Mouse (Mus musculus) urinary bladder, postnatal 4 days (tissue): ENCODE results near the gene Fam84a.

Experiments used
- DNase-seq, 2 experiments: peaks; one replicate each; pipeline ENCODE4 v3.0.0; 2021 to 2022; ENCODE audit warnings: low spot score in 2 of 2

Gene Fam84a

DNA sequence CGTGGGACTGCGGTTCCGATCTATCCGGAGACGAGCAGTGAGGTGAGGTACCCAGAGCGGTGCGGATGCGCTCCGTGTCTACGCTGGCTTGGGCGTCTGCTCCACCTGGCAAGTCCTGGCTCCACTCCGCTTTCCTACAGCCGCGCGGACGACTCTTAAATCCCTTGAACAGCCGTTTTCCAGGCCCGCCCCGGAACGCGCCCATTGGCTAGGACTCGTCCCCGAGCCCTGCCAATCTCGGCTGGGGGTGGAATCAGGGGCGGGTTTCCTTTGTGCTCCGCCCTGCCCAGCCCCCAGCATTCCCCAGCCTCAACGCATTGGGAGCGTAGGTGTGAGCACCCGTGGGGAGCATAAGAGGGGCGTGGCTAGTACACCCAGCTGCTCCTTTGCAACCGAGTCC lies at the start of gene Fam84a:
Fam84a (minus strand) TSS at position 134 of the 400 bp plus-strand sequence.
- DNase-seq = peak; percentile 87 to 90

DNA sequence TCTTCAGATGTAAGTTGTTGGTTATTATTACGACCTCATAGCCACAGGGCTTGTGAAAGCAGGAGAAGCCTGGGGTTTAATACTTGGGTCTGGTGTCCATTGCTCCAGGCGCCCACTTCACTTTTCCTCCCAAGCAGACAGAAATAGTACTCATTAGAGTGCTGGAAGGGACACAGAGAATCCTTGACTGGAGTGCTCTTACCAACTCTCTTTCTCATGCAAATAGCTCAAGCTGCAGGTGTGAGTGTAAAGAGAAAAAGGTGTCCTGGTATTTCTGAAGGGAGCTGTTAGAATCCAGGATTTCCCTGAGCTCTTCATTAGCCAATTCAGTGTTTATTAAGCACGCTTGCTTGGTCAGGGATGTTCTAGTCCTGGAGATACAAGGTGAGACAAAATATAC lies 43.6 kb upstream of the Fam84a start:
- no peak for DNase-seq

DNA sequence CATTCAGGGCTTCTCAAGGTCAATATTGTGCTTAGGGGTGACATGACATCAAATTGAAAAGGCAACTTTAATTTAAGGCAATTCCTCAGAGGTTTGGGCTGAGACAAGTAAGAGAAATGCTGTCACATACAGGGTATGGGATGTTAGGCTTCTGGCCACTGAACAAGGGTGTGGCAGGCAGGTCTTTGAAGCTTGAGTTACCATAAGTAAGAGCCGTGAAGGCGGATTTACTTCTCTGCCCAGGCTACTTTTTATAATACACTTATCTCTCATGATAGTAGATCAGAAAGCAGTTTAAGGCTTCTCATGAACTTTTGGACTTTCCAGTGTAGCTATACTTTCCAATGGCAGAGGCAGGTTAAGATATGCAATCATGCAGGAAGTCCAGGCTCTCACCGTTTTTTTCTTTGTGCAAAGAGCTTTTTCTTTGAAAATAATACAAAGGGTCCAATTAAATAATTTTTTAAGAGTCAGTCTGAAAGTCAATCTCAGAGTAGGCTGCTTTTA lies 34.9 kb upstream of the Fam84a start:
- no peak for DNase-seq

DNA sequence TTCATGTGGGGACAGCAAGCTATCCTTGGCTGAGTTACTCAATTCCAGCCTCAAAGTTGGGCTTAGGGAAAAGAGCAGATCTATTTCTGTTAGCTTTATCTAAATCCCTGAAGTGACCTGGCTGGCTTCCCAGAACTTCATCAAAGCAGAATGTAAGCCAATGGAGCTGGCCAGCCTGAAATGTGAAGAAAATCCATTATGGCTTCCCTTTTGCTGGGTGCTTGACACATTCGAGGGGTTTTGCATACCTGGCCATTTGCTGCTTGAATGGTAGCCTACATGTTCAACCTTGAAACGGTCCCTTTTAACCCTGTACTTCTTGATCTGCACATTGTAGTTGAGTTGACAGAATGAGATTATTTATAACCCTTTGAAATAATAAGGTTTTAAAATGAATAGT lies 13.9 kb upstream of the Fam84a start:
- DNase-seq = no peak

DNA sequence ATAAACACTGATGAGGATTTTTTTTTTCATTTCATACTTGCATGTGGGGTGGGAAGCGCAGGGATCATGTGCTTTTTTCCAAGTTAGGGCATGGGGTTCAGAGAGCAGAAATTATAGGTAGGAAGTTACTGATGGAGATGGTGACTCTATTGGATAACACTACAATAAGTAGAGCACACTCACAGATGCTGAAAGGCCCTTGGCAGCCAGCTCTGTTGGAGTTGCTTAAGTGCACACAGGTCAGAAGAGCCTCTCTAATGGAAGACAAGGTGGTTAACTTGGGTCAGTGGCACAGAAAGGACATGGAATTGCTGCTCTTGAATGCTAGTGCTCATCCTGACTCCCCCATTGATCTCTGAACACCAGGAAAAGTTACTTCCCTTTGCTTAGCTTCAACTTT lies 13.1 kb upstream of the Fam84a start:
- DNase-seq = no peak

DNA sequence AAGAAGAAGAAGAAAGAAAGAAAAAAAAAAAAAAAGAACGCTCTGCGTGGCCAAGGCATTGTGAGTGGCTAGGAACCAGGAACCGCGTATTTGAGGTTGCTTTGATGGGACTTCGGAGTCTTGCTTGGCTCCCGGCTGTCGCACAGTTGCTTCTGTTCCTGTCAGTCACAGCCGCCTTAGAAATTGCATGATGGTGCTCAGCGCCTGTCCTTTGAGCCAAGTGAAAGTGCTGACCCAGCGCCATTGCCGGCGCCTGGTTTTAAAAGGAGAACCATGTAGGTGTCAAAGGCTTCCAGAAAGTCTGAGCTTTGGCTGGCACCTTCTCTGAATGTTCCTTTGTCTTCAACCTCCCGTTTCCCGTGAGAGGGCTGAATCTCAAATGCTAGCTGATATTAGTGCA lies 572 bp upstream of the Fam84a start:
- no peak for DNase-seq

DNA sequence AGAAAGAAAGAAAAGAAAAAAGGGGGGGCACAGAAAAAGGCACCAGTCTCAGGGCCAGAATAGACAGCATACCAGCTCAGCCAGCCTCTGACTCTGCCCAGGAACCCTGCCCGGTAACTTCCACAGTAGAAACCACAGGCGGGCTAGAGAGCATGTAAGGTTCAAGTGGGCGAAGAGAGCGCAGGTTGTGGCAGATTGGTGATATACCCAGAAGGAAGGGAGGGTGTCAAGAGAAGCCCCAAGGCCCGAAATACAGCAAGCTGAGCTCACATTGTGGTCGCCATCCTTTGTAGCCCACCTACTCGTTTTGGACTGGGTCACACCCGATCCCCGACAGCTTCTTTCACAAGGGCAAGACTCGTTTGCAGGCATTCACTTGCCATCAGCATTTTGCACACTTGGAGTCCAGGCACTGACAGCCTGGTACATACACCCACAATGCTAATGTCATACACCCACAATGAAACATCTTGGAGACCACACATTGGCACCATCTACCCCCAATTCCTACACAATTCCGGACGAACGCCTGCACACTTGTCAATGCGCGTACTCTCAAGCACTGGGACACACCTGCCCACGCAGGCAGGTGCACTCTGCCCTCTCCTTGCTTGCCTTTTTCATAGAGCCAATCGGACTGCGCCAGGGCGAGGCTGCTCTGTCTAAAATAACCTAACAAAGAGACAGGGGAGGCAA lies 770 bp downstream of the Fam84a start:
- DNase-seq = no peak

DNA sequence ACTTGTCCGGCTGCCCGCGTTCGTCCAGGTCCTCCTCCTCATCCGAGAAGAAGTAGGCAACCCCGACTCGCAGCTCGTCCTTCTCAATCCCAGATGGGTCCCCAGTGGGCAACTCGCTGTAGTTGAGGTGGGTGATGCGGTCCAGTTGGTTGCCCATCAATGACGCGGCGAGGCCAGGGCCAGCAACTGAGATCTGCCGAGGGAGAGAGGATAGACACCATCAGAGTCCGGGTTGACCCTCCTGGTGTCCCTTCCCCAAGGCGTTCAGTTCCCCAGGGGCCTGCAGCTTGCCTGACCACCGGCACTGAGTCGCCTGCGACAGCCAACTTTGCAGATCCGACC lies 1.3 kb downstream of the Fam84a start:
- peak in 1 of 2 experiments; percentile 60 for DNase-seq

DNA sequence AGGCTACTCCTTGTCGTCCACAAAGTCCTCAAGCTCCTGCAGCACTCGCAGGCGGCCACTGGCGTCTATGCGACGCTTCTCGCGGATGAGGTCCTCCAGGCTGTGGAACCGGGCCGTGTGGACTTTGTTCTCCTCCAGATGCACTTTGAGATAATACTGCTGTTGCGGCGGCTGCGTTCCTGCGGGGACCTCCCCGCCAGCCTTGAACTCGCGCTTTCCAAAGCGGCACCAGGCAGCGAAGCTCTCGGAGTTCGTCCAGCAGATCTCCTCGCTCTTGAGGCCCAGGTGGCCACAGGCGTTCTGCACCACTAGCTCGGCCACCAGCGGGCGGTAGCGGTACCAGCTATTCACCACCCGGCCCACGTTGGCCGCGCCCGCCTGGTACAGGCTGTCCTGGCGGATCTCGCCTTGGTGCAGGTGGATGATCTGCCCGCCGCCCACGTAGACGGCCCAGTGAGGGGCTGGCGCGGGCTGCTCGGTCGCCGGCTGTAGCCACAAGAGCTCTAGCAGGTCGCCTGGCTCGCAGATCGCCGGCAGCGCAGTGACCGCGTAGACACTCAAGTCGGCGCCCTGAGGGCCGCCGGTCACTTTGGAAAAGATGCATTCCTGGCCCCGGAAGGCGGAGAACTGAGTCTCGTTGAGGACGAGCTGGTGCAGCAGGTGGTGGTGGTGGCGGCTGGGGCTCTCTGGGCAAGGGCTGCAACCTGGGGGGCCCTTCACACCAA lies 1.8 kb downstream of the Fam84a start:
- peak; percentile 66 to 75 for DNase-seq

DNA sequence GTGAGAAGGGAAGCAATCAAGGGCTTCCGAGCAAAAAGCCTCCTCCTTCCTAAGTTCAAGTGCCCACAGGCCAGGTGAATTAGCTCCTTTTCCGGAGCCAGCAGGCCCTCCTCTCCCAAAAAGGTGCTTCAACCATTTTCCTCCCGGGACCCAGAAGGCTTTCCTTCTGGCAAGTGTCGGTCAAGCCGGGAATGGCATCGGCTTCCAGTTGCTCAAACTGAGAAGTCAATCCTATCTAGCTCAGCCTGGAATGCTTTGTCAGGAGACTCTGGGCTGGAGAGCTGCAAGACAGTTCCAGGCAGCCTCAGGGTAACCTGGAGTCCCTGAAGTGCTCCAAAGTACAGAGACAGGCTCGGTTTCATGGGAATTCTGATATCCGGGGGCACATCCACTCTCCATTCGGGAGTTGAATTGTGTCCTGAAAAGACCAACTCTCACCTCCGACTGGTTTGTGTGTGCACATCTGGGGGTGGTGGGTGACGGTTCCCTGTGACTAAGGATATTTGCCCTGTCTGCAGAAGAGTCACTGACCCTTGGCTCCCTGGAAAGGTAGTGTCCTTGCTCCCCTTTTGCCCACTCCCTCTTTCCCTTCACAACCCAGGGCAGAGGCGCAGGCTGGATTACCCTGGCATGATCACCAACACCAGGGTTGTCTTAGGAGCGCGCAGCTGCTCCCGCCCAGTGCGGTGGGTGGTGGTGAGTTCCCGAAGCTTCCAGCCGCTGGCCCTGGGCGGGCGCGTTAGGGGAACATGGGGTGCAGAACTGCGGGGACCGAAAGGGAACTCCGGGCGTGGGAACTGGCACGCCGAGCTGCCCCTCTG lies 2.6 kb downstream of the Fam84a start:
- DNase-seq = peak; percentile 18 to 57

DNA sequence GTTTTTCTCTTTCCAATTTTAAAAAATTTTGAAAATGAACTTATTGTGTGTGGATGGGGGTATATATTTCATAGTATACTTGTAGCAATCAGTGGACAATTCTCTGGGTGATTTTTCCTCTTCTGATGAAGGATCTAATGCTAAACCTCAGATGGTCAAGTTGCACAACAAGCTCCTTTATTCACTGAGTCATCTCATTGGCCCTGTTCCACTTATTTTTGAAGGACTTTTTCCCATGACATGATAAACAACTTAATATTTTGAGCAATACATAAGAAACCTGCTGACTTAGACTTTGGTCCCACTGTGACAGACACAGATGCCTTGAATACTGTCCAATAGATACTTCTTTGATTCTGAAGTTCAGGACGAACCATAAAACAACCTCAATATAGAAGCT lies 14.8 kb downstream of the Fam84a start:
- no peak for DNase-seq

DNA sequence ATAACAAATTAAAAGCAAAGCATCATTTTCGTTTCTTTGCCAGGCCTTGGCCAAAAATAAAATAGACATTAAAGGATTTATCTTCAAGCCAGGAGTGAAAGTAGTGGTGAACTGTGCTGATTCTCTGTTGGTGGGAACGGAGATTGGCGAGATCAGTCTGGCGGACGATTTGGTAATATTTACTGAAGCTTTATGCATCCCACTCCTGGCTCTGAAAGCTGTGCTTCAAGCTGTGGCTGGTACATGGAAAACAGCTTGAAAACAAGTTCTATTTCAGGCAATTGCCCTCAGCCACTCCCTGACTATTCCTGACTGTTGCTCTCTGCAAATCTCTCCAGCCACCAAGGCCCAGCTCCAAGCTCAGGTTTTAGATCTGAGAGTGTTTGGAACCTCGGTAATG lies 37.1 kb downstream of the Fam84a start:
- no peak for DNase-seq

DNA sequence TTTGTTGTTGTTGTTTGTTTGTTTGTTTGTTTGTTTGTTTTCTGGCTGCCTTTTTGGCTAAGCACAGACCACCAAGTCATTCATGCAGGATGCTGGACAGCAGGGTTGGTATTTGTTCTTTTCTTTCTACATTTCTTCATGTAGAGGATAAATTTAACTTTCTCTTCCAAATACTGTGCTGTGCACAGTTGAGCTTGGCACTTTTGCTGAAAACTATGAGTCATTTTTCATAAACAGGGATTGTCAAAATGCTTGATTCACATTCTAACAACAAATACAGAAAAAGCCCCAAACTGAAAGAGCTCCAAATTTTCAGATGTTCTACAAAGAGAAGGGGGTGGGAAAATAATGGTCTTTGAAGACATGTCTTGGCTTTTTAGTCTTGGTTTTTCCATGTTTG lies 54.9 kb downstream of the Fam84a start:
- DNase-seq = no peak
